Mouse (Mus musculus) stomach, embryonic 14.5 days (tissue): ENCODE results near the gene Gbx2. TPM values are rescaled to one million over a fixed set of nuclear protein-coding genes. Genes with fewer than 3 reads are reported as not detected.

Experiments
- ATAC-seq: fragments of 200-750 bp; cut with Nextera tagmentation; 2 replicates; pipeline ENCODE4 v1.8.0; 2017; ENCODE audit warnings: low read depth, moderate TSS enrichment; ENCODE audit not compliant: insufficient number of reproducible peaks, insufficient read depth, low FRiP score
- H3K27ac ChIP-seq: fragments of 300-500 bp; sonication (generic); 2 replicates; pipeline ENCODE4 v1.5.1; 2014; ENCODE audit warnings: mild to moderate bottlenecking, low read length, moderate library complexity, mixed read lengths
- H3K27me3 ChIP-seq: fragments of 300-500 bp; sonication (generic); 2 replicates; pipeline ENCODE4 v1.6.1; 2014; ENCODE audit warnings: low read length, control low read depth, mixed read lengths; ENCODE audit not compliant: control insufficient read depth, insufficient read depth
- H3K36me3 ChIP-seq: fragments of 300-500 bp; sonication (generic); 2 replicates; pipeline ENCODE4 v1.6.1; 2014; ENCODE audit warnings: mild to moderate bottlenecking, control low read depth, low read length, moderate library complexity, mixed read lengths; ENCODE audit not compliant: control insufficient read depth, insufficient read depth
- H3K4me1 ChIP-seq: fragments of 300-500 bp; sonication (generic); 2 replicates; pipeline ENCODE4 v1.6.1; 2014; ENCODE audit warnings: low read length, control low read depth, mixed read lengths; ENCODE audit not compliant: control insufficient read depth, insufficient read depth
- H3K4me2 ChIP-seq: fragments of 300-500 bp; sonication (generic); replicated peaks from 2 replicates; pipeline ENCODE4 v1.6.1; 2014; ENCODE audit warnings: low read depth, low read length, control low read depth
- H3K4me3 ChIP-seq: fragments of 300-500 bp; sonication (generic); 2 replicates; pipeline ENCODE4 v1.5.1; 2014; ENCODE audit warnings: low read depth, low read length, control low read depth
- H3K9ac ChIP-seq: fragments of 300-500 bp; sonication (generic); replicated peaks from 2 replicates; pipeline ENCODE4 v1.6.1; 2014; ENCODE audit warnings: low read depth, mild to moderate bottlenecking, control low read depth, low read length, moderate library complexity, mixed read lengths
- H3K9me3 ChIP-seq: fragments of 300-500 bp; sonication (generic); 2 replicates; pipeline ENCODE4 v1.6.1; 2016; ENCODE audit warnings: low read depth, low read length, control low read depth; ENCODE audit not compliant: control insufficient read depth
- WGBS: fragments of 180-500 bp; shearing (Covaris S2); extraction: QIAGEN DNeasy Blood & Tissue Kit; methylation state at CpG from one replicate; pipeline ENCODE4 v1.1.7; 2014; 5-methylcytosine and 5-hydroxymethylcytosine counted together
- polyA plus RNA-seq: library from polyadenylated mRNA; unstranded; fragments of >200 nt; fragmentation: Nextera tagmentation; extraction: Ambion mirVana; gene quantifications from 2 replicates; pipeline ENCODE4 v1.2.1, GENCODE M21; 2014

Gene Gbx2
- polyA plus RNA-seq, 1 experiment from 2014 or later: not detected

DNA sequence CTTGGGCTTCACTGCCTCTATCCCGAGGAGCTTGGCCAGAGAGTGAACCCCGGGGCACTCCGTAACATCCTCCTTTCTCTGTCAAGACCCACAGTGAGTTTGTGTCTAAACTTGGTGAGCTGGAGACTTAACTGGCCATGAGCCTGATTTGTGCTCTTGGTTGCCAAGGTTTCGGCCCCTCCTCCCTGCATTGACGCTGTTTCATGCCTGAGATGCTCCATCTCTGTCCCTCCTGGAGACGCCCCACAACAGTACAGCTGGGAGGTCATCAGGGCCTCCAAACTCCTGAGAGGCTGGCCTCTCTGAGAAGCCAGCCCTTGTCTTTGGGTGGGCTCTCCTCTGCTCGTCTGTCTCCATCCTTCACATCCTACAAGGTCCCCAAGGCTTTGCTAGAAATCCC is 38.7 kb downstream of the Gbx2 start:
- H3K4me3 ChIP-seq: no peak overlapping the region
- no peaks in the 10 kb centered on the region for H3K9me3 ChIP-seq
- H3K27me3 ChIP-seq: no peaks in the 10 kb centered on the region
- peaks cover 6% of the 10 kb centered on the region; the same call in 1 of the 2 replicates for H3K36me3 ChIP-seq
- no peak overlapping the region for H3K27ac ChIP-seq
- H3K4me2 ChIP-seq: no peak overlapping the region
- ATAC-seq: no peak
- WGBS: 51% methylated on average over 7 of the region's 7 CpGs
- H3K9ac ChIP-seq: no peak overlapping the region
- no peaks in the 10 kb centered on the region for H3K4me1 ChIP-seq

DNA sequence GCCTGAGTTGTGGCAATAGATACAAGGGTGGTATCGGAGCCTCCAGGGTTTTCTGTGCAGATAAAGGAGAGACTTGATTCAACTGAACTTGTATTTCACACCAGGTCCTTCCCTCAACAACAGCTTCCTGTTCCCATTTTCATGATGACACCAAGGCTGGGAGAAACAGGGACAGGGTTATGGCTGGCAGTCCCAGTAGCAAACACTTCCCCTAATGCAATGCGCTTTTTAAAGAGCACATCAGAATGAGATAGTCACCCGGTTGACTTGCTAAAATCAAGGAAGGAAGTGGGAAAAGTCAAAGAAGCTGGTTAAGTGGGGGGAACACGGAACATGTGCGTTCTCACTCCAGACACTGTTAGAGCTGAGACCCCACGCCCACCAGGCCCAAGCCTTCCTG is 39.6 kb downstream of the Gbx2 start:
- H3K4me3 ChIP-seq: no peak overlapping the region
- 88% methylated on average over 6 of the region's 6 CpGs for WGBS
- H3K4me1 ChIP-seq: no peaks in the 10 kb centered on the region

DNA sequence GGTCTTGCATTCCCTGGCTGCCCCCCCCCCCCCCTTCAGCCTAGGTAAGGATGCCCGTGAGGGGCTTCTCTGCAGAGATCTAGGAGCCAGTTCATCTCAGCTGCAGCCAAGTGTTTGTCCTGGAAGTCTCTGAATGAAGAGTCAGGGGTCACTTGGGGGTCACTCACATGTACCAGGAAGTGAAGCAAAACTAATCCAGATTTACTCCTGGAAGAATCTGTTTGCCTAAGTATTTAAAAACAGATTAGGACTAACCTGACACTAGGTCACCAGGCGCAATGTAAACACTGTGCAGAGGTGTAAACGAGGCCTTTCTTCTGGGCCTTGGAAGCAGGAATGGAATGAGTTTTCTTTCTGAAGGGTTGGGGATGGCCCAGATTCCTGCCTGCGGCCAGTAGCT is 45.3 kb downstream of the Gbx2 start:
- no peak overlapping the region for H3K4me3 ChIP-seq
- H3K36me3 ChIP-seq: peaks cover 6% of the 10 kb centered on the region; the same call in 1 of the 2 replicates
- H3K27me3 ChIP-seq: no peaks in the 10 kb centered on the region
- H3K4me2 ChIP-seq: no peak overlapping the region
- no peak overlapping the region for H3K9ac ChIP-seq
- H3K9me3 ChIP-seq: no peaks in the 10 kb centered on the region
- H3K4me1 ChIP-seq: peaks cover 12% of the 10 kb centered on the region; the same call in 1 of the 2 replicates
- H3K27ac ChIP-seq: no peak overlapping the region
- ATAC-seq: peak; percentile 67; the same call in 1 of the 2 replicates
- WGBS: 13% methylated on average over 4 of the region's 4 CpGs

More for the DNA sequence above, 39.6 kb downstream of the Gbx2 start:
- peaks cover 6% of the 10 kb centered on the region; the same call in 1 of the 2 replicates for H3K36me3 ChIP-seq
- H3K9ac ChIP-seq: no peak overlapping the region
- H3K9me3 ChIP-seq: no peaks in the 10 kb centered on the region
- ATAC-seq: no peak
- no peak overlapping the region for H3K4me2 ChIP-seq
- H3K27ac ChIP-seq: no peak overlapping the region
- H3K27me3 ChIP-seq: no peaks in the 10 kb centered on the region

- Histone ChIP-seq H3K4me3 (no peak overlapping the region), H3K36me3 (peaks cover 6% of the 10 kb centered on the region; the same call in 1 of the 2 replicates), H3K4me2 (no peak overlapping the region), H3K27ac (no peak overlapping the region), H3K27me3 (no peaks in the 10 kb centered on the region), H3K4me1 (peaks cover 22% of the 10 kb centered on the region), H3K9ac (no peak overlapping the region), H3K9me3 (no peaks in the 10 kb centered on the region)
- 80% methylated on average over 8 of the region's 8 CpGs for WGBS
- no peak for ATAC-seq
These were observed 46.6 kb downstream of the Gbx2 start for GRCm38 (mm10) chr1:89884335-89884734.

GRCm38 (mm10) chr1:89880834-89881233 is 50.1 kb downstream of the Gbx2 start:
- ATAC-seq: no peak
- H3K9me3 ChIP-seq: no peaks in the 10 kb centered on the region
- no peaks in the 10 kb centered on the region for H3K27me3 ChIP-seq
- H3K4me1 ChIP-seq: peaks cover 22% of the 10 kb centered on the region
- H3K4me2 ChIP-seq: no peak overlapping the region
- H3K9ac ChIP-seq: no peak overlapping the region
- H3K27ac ChIP-seq: no peak overlapping the region
- H3K36me3 ChIP-seq: no peaks in the 10 kb centered on the region; the same call in 1 of the 2 replicates
- 70% methylated on average over 10 of the region's 10 CpGs for WGBS
- no peak overlapping the region for H3K4me3 ChIP-seq

DNA sequence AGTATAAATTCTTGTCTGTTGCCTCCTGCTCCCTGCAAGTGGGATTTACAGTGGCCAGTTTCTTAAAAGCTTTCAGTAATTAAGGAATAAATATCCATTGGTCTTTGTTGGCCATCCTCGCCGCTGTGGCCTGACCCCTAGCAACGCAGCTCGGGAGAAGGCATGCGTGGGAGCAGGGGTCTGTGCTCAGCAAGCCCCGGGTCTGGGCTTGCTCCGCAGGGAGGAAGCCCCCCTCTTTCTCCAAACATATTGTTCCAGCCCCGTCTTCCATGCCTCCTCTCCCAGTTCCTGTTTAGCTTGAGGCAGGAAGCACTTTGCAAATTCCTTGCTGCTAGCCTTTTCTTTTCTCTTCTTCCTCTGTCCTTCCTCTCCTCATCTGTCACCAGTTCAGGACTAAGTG is 50.8 kb downstream of the Gbx2 start:
- no peak for ATAC-seq

GRCm38 (mm10) chr1:89878496-89878895 is 52.5 kb downstream of the Gbx2 start:
- Histone ChIP-seq H3K4me3 (no peak overlapping the region), H3K9me3 (no peaks in the 10 kb centered on the region), H3K4me1 (peaks cover 14% of the 10 kb centered on the region), H3K4me2 (no peak overlapping the region), H3K36me3 (no peaks in the 10 kb centered on the region; the same call in 1 of the 2 replicates), H3K27ac (no peak overlapping the region), H3K9ac (no peak overlapping the region), H3K27me3 (no peaks in the 10 kb centered on the region)
- ATAC-seq: no peak
- 88% methylated on average over 11 of the region's 11 CpGs for WGBS

More for the DNA sequence above, 50.8 kb downstream of the Gbx2 start:
- Histone ChIP-seq H3K27ac (no peak overlapping the region), H3K9me3 (no peaks in the 10 kb centered on the region), H3K36me3 (no peaks in the 10 kb centered on the region; the same call in 1 of the 2 replicates), H3K4me1 (peaks cover 16% of the 10 kb centered on the region), H3K27me3 (no peaks in the 10 kb centered on the region), H3K9ac (no peak overlapping the region), H3K4me2 (no peak overlapping the region), H3K4me3 (no peak overlapping the region)
- WGBS: 19% methylated on average over 8 of the region's 8 CpGs

Other genes starting within 250 kb of the Gbx2 start
- 0.06 TPM in 1 of 2 replicates, not detected in the other for gene Asb18, start 83.5 kb upstream of the Gbx2 start, polyA plus RNA-seq
- not detected in 2 replicates for gene Iqca, start 222.2 kb upstream of the Gbx2 start, polyA plus RNA-seq